Mouse (Mus musculus) CH12.LX (cell line): ENCODE data around the gene Wdr95. TPM values are rescaled to one million over a fixed set of nuclear protein-coding genes. Genes with fewer than 3 reads are reported as not detected.

Experiments
- DNase-seq: peaks from one replicate; pipeline ENCODE4 v3.0.0-alpha.2; 2013; ENCODE audit errors: extremely low read depth
- H3K27ac ChIP-seq: 2 replicates; pipeline ENCODE4 v1.5.1; 2012; ENCODE audit warnings: low read depth, mild to moderate bottlenecking, control low read depth, moderate library complexity; ENCODE audit not compliant: insufficient read depth
- H3K27me3 ChIP-seq: replicated peaks from 2 replicates; pipeline ENCODE3; 2012; ENCODE audit warnings: inconsistent platforms
- H3K36me3 ChIP-seq, 2 experiments: replicated peaks in 1 of 2; 2 replicates each; pipeline versions ENCODE3 to v1.6.1; 2012; ENCODE audit warnings: inconsistent platforms in 1 of 2, low read length in 1 of 2, mild to moderate bottlenecking in 1 of 2, mixed read lengths in 1 of 2, moderate library complexity in 1 of 2; ENCODE audit not compliant: control insufficient read depth in 1 of 2, insufficient read depth in 1 of 2
- H3K4me1 ChIP-seq, 2 experiments: 2 replicates each; pipeline ENCODE4 v1.6.1; 2012; ENCODE audit warnings: inconsistent platforms in 1 of 2, moderate library complexity in 1 of 2; ENCODE audit not compliant: insufficient read depth in 2 of 2, control insufficient read depth in 1 of 2
- H3K4me2 ChIP-seq: 2 replicates; pipeline ENCODE4 v1.6.1; 2012; ENCODE audit warnings: low read depth, mild to moderate bottlenecking, control low read depth; ENCODE audit not compliant: poor library complexity, insufficient read depth, severe bottlenecking
- H3K4me3 ChIP-seq, 3 experiments: fragments of 150-350 bp in 1 of 3; sonication (generic) in 1 of 3; replicated peaks in 1 of 3; 2 replicates each; pipeline versions ENCODE3 to v1.5.1; 2011 to 2012; ENCODE audit warnings: low read depth in 2 of 3, low read length in 2 of 3, mild to moderate bottlenecking in 2 of 3, moderate library complexity in 2 of 3, control low read depth in 1 of 3, improper control_type of control experiment in 1 of 3, inconsistent platforms in 1 of 3, mixed read lengths in 1 of 3; ENCODE audit not compliant: poor library complexity in 1 of 3
- H3K79me2 ChIP-seq: replicated peaks from 2 replicates; pipeline ENCODE4 v1.6.1; 2012; ENCODE audit warnings: mild to moderate bottlenecking, moderate library complexity; ENCODE audit not compliant: control insufficient read depth, poor library complexity, insufficient read depth, severe bottlenecking; ENCODE audit errors: extremely low read depth
- H3K9ac ChIP-seq: 2 replicates; pipeline ENCODE4 v1.6.1; 2012; ENCODE audit warnings: low read depth, mild to moderate bottlenecking, control low read depth, moderate library complexity; ENCODE audit not compliant: insufficient read depth
- H3K9me3 ChIP-seq: replicated peaks from 2 replicates; pipeline ENCODE3; 2012; ENCODE audit warnings: low read length, inconsistent platforms, mixed read lengths
- CTCF ChIP-seq, 2 experiments: IDR thresholded peaks in 1 of 2; conservative IDR thresholded peaks in 1 of 2; 2 replicates each; pipeline ENCODE4 v1.5.1; 2011 to 2012; ENCODE audit warnings: low read depth in 2 of 2, low read length in 2 of 2, improper control_type of control experiment in 1 of 2, inconsistent platforms in 1 of 2, mild to moderate bottlenecking in 1 of 2, moderate library complexity in 1 of 2
- E2F4 ChIP-seq: IDR thresholded peaks from 2 replicates; pipeline ENCODE4 v1.6.1; 2011; ENCODE audit warnings: low read depth, low read length, improper control_type of control experiment; ENCODE audit not compliant: insufficient replicate concordance
- EP300 ChIP-seq: IDR thresholded peaks from 2 replicates; pipeline ENCODE4 v1.6.1; 2011; ENCODE audit warnings: low read length, improper control_type of control experiment
- IRF4 ChIP-seq: IDR thresholded peaks from 2 replicates; pipeline ENCODE4 v1.6.1; 2014; ENCODE audit warnings: low read depth, mild to moderate bottlenecking, inconsistent platforms, low read length, improper control_type of control experiment
- JUN ChIP-seq: IDR thresholded peaks from 2 replicates; pipeline ENCODE4 v1.6.1; 2011; ENCODE audit warnings: low read depth, mild to moderate bottlenecking, low read length, improper control_type of control experiment, moderate library complexity; ENCODE audit not compliant: insufficient read depth
- JUND ChIP-seq: conservative IDR thresholded peaks from 2 replicates; pipeline ENCODE4 v1.6.1; 2011; ENCODE audit warnings: low read depth, low read length, improper control_type of control experiment
- KAT2A ChIP-seq: IDR thresholded peaks from 2 replicates; pipeline ENCODE4 v1.6.1; 2012; ENCODE audit warnings: low read length, improper control_type of control experiment, inconsistent platforms; ENCODE audit not compliant: insufficient replicate concordance
- MAFK ChIP-seq: IDR thresholded peaks from 2 replicates; pipeline ENCODE4 v1.6.1; 2011; ENCODE audit warnings: low read length, improper control_type of control experiment; ENCODE audit not compliant: insufficient replicate concordance
- MAX ChIP-seq: IDR thresholded peaks from 2 replicates; pipeline ENCODE4 v1.6.1; 2011; ENCODE audit warnings: low read length, improper control_type of control experiment
- MAZ ChIP-seq: IDR thresholded peaks from 2 replicates; pipeline ENCODE4 v1.6.1; 2012; ENCODE audit warnings: low read depth, mild to moderate bottlenecking, inconsistent platforms, low read length, improper control_type of control experiment, moderate library complexity
- MEF2A ChIP-seq: IDR thresholded peaks from 2 replicates; pipeline ENCODE4 v1.6.1; 2014; ENCODE audit warnings: low read depth, mild to moderate bottlenecking, inconsistent platforms, low read length, improper control_type of control experiment, borderline replicate concordance
- NELFE ChIP-seq: IDR thresholded peaks from 2 replicates; pipeline ENCODE4 v1.6.1; 2011; ENCODE audit warnings: low read depth, low read length, improper control_type of control experiment
- NRF1 ChIP-seq: IDR thresholded peaks from 2 replicates; pipeline ENCODE4 v1.6.1; 2014; ENCODE audit warnings: low read depth, mild to moderate bottlenecking, inconsistent platforms, low read length, improper control_type of control experiment, moderate library complexity
- RAD21 ChIP-seq: IDR thresholded peaks from 2 replicates; pipeline ENCODE4 v1.6.1; 2011; ENCODE audit warnings: low read depth, mild to moderate bottlenecking, low read length, improper control_type of control experiment, moderate library complexity
- RCOR1 ChIP-seq: conservative IDR thresholded peaks from 2 replicates; pipeline ENCODE4 v1.6.1; 2012; ENCODE audit warnings: low read depth, mild to moderate bottlenecking, inconsistent platforms, low read length, improper control_type of control experiment
- UBTF ChIP-seq: IDR thresholded peaks from 2 replicates; pipeline ENCODE4 v1.6.1; 2012; ENCODE audit warnings: low read depth, mild to moderate bottlenecking, inconsistent platforms, low read length, improper control_type of control experiment, moderate library complexity
- USF1 ChIP-seq: IDR thresholded peaks from 2 replicates; pipeline ENCODE4 v1.6.1; 2014; ENCODE audit warnings: low read depth, mild to moderate bottlenecking, inconsistent platforms, low read length, improper control_type of control experiment
- USF2 ChIP-seq: conservative IDR thresholded peaks from 2 replicates; pipeline ENCODE4 v1.6.1; 2011; ENCODE audit warnings: low read depth, low read length, improper control_type of control experiment
- ZC3H11A ChIP-seq: IDR thresholded peaks from 2 replicates; pipeline ENCODE4 v1.6.1; 2012; ENCODE audit warnings: low read depth, mild to moderate bottlenecking, inconsistent platforms, low read length, improper control_type of control experiment
- ZKSCAN1 ChIP-seq: IDR thresholded peaks from 2 replicates; pipeline ENCODE4 v1.6.1; 2012; ENCODE audit warnings: low read depth, inconsistent platforms, low read length, improper control_type of control experiment, borderline replicate concordance
- ZMIZ1 ChIP-seq: IDR thresholded peaks from 2 replicates; pipeline ENCODE4 v1.6.1; 2012; ENCODE audit warnings: low read depth, mild to moderate bottlenecking, inconsistent platforms, low read length, improper control_type of control experiment
- ZNF384 ChIP-seq: IDR thresholded peaks from 2 replicates; pipeline ENCODE4 v1.6.1; 2012; ENCODE audit warnings: low read depth, low read length, improper control_type of control experiment, inconsistent platforms
- dilution Hi-C: fragments of 300-500 bp; cut with MboI; formaldehyde crosslinking; loops from 2 replicates; pipeline ENCODE4 v1.14.3; 2020; ENCODE audit warnings: low sequenced_read_pairs; ENCODE audit not compliant: extremely low pct_unique_long_range_greater_than_20kb, extremely low pct_ligation_motif_present
- in situ Hi-C: fragments of 300-500 bp; cut with MboI; formaldehyde crosslinking; loops from 3 replicates; pipeline ENCODE4 v1.14.3; 2019; ENCODE audit warnings: low sequenced_read_pairs, low pct_ligation_motif_present, low pct_unique_long_range_greater_than_20kb, mixed read lengths
- polyA plus RNA-seq: library from polyadenylated mRNA; unstranded; fragments of >175 nt; gene quantifications from 2 replicates; pipeline ENCODE4 v1.2.1, GENCODE M21; 2012; ENCODE audit warnings: low read depth; ENCODE audit not compliant: insufficient read length
- total RNA-seq, 2 experiments: library from RNA; depleted of rRNA; stranded (reverse); fragments of 300-350 nt in 1 of 2; fragments of >200 nt in 1 of 2; gene quantifications; 2 replicates each; pipeline ENCODE4 v1.2.3; 2012 to 2014

Wdr95 gene
- total and polyA plus RNA-seq, 3 experiments, result not detected

- dilution Hi-C loops, result no loop called here
Observed at GRCm38 (mm10) chr5:149506033-149506432, 22.4 kb upstream of the Wdr95 start.

DNA sequence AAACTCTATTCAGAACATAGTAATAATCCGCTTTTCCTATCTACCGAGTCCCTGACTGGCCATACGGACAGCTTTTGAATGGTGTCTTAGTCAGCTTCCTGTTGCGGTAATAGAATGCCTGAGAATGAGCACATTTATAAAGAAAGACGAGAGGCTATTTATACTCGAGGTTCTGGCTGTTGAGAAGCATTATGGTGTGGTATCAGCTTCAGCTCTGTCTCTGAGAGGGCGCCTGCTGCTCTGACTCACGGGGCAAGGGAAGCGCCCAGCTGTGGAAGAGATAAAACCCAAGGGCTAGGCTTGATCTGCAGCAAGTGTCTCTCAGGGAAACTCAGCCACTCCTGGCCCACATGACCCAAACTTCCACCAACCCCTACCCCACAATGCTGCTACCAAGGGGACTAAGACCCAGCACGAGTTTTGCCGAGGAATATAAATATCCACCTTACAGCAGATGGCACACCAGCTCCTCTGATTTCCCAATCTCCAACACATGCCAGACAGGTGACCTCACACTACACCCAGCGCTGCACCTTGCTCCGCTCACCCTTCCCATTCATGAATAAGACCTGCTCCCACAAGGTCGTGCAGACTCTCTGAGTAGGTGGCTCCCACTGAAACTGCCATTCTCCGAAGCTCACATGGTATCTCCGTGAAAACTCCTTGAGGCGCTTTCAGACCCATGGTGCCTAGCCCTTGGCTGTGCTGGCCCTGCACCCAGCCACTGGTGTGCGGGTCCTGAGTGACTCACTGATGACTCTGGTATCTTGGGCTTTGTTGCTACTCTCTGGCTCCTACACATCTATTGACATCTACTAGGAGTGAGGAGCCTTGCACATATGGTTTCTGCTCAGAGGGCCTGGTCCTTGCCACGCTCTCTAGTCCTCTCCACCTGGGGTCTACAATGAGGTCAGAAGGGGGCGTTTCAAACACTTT is 20.1 kb upstream of the Wdr95 start:
- in situ Hi-C loops, result no loop called here

More at GRCm38 (mm10) chr5:149506033-149506432, 22.4 kb upstream of the Wdr95 start:
- H3K4me2 ChIP-seq, result no peak overlapping the region
- H3K79me2 ChIP-seq, result no peaks in the 10 kb centered on the region
- H3K27ac ChIP-seq, result no peak overlapping the region
- in situ Hi-C loops, result no loop called here
- DNase-seq, result no peak
- H3K9me3 ChIP-seq, result no peaks in the 10 kb centered on the region
- no peak overlapping the region for H3K4me3 ChIP-seq
- no peak overlapping the region for H3K9ac ChIP-seq
- no peaks in the 10 kb centered on the region for H3K36me3 ChIP-seq
- no peaks in the 10 kb centered on the region for H3K4me1 ChIP-seq
- no peaks in the 10 kb centered on the region for H3K27me3 ChIP-seq
- TF ChIP-seq IRF4, result no peak
- no peak for TF ChIP-seq USF1
- TF ChIP-seq UBTF, result no peak
- no peak for TF ChIP-seq JUN
- no peak for TF ChIP-seq MAZ
- no peak for TF ChIP-seq ZC3H11A

DNA sequence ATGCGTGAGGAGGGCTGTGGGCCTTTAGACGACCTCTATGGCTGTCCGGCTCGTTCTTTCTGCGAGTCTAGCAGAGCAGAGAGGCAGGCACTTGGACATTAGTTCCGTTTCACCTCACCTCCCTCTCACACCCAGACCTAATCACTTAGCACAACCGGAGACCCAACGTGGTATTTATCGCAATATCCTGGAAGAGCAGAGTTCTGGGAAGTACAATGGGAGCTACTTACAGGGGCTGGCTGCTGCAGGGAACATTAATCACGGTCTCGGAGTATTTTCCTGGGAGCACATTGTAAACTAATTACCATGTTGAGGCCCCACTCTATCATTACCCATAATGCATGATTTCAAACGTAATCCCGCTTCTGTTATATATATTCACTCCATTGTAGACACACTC is 18.2 kb upstream of the Wdr95 start:
- Histone ChIP-seq H3K4me3 (no peak overlapping the region), H3K4me1 (no peaks in the 10 kb centered on the region), H3K27me3 (peaks cover 1% of the 10 kb centered on the region), H3K9ac (no peak overlapping the region), H3K4me2 (no peak overlapping the region), H3K36me3 (no peaks in the 10 kb centered on the region), H3K9me3 (no peaks in the 10 kb centered on the region), H3K79me2 (no peaks in the 10 kb centered on the region), H3K27ac (no peak overlapping the region)
- DNase-seq, result no peak
- in situ Hi-C loops, result no loop called here
- dilution Hi-C loops, result no loop called here
- TF ChIP-seq EP300, result no peak
- no peak for TF ChIP-seq KAT2A
- no peak for TF ChIP-seq RCOR1
- TF ChIP-seq E2F4, result no peak
- TF ChIP-seq RAD21, result no peak
- TF ChIP-seq ZNF384, result no peak
- no peak for TF ChIP-seq ZMIZ1
- no peak for TF ChIP-seq MAX
- no peak for TF ChIP-seq NELFE

More for the DNA sequence above, 20.1 kb upstream of the Wdr95 start:
- no peak overlapping the region for H3K4me2 ChIP-seq
- H3K27ac ChIP-seq, result no peak overlapping the region
- no peak for DNase-seq
- H3K36me3 ChIP-seq, result no peaks in the 10 kb centered on the region
- no peaks in the 10 kb centered on the region for H3K9me3 ChIP-seq
- H3K4me1 ChIP-seq, result no peaks in the 10 kb centered on the region
- H3K79me2 ChIP-seq, result no peaks in the 10 kb centered on the region
- no peak for TF ChIP-seq USF2
- no peak for TF ChIP-seq ZC3H11A
- no peak for TF ChIP-seq USF1
- TF ChIP-seq MEF2A, result no peak
- no peak for TF ChIP-seq JUND
- no peak for TF ChIP-seq ZKSCAN1
- TF ChIP-seq KAT2A, result no peak
- TF ChIP-seq ZNF384, result no peak
- no peak for TF ChIP-seq MAFK
- no peak for TF ChIP-seq ZMIZ1
- TF ChIP-seq RAD21, result no peak
- TF ChIP-seq NRF1, result no peak
- no peak for TF ChIP-seq CTCF (conservative IDR thresholded peaks at IDR 0.05 in 1 of 2, IDR thresholded peaks at IDR 0.05 in 1 of 2; ENCODE audit: low read depth in 2 of 2, low read length in 2 of 2)
- dilution Hi-C loops, result no loop called here
- peaks cover 1% of the 10 kb centered on the region for H3K27me3 ChIP-seq
- no peak overlapping the region for H3K9ac ChIP-seq
- no peak overlapping the region for H3K4me3 ChIP-seq
